Mouse (Mus musculus): Measurements from ENCODE around the gene Ripor2.

Ripor2 gene

DNA sequence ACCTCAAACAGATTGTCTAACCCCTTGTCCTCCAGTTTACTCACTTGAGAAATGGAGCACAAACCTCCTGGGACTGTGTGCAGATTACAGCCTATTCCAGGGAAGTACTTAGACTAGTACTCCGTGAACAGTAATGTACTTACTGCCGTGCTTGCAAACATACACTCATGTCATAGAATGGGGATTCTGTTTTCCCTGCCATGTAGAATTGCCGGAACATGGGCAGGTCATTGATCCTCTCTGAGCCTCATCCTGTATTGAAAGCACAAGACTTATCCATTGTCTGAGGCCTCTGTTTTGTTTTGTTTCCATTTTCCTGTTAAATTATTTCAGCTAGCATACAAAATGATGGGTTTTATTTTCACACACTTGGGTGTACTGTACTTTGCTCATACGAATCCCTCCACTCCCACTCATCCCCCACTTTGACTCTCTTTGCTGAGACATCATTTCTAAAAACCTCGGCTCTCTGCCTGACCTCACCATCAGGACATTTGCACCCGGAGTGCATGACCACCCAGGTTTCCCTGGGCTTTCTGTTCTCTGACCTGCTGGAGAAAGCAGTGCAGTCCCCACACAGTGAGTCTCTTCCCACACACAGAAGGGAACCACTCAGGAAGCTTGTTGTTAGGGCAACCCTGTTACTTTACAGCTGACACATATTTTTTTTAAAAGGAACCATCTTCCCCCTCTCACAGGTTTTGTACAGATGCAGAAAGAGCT lies 35.2 kb downstream of the Ripor2 start:
- no peak for DNase-seq (ENCODE audit: low spot score)

DNA sequence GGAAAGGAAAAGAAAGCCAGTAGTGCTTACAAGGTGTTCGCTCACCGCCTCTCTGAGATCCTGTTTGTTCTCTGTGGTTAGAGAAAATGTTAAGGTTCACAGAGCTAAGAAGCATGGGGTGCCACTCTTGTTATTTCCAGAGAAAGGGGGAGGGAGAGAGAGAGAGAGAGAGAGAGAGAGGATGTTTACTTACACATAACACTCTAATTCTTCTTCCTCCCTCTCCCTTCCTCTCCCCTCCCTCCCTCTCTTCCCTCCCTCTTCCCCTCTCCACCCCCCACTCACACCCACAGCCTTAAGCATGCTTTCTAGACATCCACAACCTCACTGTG lies 35.8 kb downstream of the Ripor2 start:
- no peak for DNase-seq (ENCODE audit: low spot score)

DNA sequence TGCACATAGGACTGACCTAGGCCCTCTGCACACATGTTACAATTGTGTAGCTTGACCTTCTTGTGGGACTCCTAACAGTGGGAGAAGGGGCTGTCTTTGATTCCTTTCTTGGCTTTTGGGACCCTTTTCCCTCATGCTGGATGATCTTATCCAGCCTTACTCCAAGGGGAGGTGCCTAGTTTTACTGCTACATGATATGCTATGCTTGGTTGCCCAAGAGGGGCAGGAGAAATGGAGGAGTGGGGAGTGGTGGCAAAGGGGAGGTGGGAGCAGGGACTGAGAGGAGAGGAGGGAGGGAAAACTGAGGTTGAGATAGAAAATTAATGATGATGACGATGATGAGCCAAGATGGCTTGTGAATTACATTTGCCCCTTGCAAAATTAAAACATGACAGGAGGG lies 37.7 kb downstream of the Ripor2 start:
- no peak for DNase-seq (ENCODE audit: low spot score)

DNA sequence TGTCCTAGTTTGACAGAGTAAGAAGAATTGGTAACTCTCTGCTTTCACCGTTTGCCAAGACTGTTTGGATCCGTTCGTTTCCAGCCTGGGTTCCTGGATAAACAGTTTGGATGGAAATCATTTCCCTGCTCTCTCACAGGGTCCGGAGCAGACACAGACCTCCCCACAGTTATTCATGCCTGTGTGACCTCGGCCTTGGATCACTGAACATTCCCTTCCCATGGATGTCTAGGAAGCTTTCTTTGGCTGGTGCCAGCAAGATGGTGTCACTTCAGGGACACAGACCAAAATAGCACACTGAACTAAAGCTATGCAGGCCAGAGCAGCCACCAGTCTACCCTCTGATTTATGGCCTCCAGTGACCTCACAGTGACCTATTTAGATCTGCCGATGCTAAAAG lies 38.5 kb downstream of the Ripor2 start:
- no peak for DNase-seq (ENCODE audit: low spot score)

DNA sequence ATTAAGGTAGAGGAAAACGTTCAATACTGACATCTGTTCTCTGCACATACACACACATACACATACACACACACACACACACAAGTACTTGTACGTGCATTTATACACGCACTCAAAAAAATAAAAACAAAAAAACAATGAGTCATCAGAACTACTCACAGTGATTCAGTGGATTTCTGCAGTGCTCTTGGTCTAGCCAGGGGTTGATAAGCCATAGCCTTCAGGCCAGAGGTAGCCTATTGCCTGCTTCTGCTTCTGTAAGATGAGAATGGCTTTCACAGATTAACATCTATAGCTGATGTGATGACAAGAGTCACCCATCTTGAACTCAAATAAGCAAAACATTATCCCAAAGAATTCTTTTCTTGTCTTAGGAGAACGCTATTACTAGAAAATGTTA lies 41.6 kb downstream of the Ripor2 start:
- no peak for DNase-seq (ENCODE audit: low spot score)

DNA sequence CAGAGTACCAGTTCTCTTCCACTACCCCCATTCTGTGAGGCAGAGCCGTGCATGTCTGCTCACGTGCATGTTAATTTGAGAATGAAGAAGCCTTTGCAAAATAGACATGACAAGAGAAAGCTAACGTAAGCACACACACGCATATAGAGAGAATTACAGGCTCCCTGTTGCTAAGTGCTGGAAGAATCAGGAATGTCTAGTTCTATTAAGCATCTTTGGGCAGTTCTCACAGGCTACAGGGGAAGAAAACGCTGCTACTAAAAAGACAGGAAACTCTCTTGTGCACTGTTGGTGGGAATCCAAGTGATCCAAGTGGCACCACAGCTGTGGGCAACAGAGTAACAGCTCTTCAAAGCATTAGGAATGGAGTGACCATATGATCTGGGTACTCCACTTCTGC lies 43.1 kb downstream of the Ripor2 start:
- DNase-seq (ENCODE audit: low spot score) = no peak

DNA sequence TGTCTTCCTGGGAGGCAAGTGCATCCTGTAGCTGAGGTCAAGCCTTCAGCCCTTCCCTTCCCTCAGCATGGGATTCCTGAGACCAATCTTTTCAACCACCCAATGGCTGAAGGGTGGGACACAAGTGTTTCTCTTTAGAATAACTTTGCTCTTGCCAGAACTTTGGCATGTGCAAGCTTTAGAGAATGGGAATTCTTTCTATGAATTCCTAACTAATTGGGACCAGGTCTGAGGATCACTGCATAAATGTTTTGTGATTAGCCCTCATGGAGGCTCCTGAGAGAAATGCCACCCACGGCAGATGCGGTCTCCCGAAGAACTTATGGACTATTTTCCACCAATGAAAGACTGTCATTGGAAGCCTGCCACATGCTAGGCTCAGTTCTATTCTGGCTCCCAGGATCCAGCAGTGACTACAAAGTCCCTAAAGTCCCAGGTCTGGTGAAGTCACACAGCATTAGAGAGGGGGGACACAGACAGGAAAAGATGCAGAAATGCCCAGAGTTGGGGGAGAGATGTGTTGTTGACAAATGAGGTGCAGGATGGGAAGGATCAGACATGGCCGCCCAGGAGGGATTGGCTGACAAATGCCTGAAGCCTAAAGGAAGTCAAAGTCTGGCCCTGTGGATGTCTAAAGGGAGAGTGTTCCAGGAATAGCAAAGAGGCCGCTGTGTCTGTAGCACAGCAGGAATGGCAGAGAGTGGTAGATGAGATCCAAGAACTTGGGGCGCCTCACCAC lies 44.9 kb downstream of the Ripor2 start:
- DNase-seq (ENCODE audit: low spot score) = no peak

DNA sequence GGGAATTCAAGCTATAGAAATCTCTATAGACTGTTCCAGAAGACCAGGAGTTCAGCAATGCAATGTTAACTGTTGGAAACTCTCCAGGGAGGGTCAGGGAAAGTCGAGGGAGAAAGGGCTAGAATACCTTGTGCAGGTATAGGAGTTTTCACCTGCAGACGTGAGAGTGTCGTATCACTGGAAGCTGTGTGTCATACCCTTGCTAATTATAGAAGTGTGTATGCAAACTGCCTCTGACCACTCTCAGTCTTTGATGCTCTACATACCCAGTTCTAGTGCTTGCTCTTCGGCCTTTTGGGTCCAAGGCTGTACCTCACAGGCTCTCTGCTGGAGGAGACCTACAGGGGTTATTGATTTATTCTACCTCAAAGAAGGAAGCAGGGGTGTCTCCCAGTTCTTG lies 46.2 kb downstream of the Ripor2 start:
- DNase-seq (ENCODE audit: low spot score) = no peak

DNA sequence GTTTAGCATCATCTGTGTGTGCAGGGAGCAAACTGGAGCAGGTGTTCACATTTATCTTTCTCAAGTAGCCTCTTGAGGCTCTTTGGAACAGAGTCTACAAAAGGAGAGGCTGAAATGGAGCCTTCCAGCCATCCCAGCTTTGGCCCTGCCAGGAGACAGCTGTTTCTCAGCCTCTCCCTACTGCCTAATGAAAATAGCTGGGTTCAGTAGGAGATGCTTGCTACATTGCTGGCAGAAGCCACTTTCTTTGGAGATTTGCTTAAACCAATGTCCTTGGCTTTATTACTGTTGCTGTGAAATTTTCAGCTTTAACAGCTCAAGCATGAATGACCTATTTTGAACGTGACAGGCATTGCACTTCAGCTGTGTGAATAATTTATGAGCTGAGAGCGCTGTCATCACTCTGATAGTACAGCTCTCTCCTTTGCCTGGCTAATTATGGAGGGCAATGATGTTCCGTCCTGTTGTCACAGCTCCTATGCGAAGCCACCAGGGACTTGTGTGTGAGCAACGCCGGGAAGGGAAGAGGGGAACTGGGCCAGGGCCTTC lies 47.2 kb downstream of the Ripor2 start:
- DNase-seq (ENCODE audit: low spot score) = no peak

DNA sequence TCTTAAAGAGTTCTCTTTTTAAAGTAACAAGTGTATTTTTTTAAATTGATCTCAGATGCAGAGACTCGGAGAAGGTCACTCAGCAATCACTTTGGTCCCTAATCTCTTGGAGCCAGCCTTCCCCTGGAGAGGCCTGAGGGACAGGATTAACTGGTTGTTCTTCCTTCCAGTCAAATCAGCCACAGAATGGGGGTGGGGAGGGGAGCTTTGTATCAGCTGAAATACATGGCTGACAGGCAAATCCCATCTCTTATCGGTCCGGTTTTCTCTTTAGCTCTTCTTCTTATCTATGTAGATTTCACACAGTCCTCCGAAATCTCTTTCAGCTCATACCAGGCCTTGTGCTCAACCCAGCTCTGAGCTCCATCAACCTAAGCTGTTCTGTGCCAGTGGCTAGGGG lies 48.4 kb downstream of the Ripor2 start:
- DNase-seq (ENCODE audit: low spot score) = no peak

DNA sequence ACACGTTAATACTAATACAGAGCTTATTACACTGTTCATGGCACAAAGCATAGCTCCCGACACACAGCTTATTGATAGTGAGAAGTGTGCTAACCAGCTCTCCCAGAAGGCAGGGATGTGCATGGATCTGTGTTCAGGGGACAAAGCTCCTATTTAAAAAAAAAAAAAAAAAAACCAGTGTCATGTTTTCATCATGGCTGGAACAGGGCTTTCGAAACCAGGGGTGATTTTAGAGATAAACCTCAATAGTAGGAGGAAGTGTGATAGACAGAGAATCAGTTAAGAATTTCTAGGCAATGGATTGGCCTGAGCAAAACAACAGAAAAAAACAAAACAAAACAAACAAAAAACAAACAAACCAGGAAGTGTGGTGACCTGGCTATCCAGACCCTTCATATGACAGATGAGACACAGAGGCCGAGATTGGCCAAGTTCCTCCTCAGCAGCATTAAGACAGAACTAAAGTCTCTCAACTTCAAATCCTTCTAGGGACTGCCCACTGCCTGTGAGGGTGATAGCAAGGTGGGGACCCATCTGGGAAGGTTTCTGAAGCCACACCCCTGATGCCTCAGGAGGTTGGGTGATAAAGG lies 51.1 kb downstream of the Ripor2 start:
- DNase-seq (ENCODE audit: low spot score) = no peak

DNA sequence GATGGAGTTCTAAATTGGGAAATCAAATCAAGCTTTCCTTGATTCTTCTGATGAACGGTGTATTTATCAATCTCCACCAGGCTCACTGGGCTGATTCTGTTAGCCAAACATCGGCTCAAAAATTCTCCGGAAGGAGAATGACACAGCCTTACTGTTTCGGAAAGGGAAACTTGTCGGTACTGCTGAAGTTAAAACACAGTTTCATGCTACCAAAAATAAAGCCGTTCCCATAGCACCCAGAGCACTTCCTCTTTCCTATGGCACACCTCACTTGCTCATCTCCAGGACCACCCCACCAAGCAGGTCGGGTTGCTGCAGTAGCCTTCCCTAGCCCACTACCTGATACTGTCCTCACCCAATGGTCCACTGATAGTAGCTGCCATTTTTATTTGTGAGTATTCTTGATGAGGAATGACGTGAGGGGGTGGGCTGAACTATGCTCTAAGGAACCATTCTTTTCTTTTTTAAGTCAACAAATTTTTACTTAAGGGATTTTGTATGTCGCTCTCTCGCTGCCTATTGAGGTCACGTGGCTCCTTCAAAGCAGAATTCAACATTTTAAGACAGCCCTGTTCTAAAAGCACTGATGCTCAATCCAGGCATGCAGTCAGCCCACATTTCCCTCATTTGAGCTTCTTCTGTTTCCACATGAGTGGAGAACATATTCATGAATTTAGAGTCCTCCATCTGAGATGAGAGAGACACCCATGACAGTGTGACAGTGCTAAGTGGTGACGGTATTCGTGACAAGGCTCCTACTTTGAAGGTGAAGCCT lies 52.5 kb downstream of the Ripor2 start:
- DNase-seq (ENCODE audit: low spot score) = no peak

DNA sequence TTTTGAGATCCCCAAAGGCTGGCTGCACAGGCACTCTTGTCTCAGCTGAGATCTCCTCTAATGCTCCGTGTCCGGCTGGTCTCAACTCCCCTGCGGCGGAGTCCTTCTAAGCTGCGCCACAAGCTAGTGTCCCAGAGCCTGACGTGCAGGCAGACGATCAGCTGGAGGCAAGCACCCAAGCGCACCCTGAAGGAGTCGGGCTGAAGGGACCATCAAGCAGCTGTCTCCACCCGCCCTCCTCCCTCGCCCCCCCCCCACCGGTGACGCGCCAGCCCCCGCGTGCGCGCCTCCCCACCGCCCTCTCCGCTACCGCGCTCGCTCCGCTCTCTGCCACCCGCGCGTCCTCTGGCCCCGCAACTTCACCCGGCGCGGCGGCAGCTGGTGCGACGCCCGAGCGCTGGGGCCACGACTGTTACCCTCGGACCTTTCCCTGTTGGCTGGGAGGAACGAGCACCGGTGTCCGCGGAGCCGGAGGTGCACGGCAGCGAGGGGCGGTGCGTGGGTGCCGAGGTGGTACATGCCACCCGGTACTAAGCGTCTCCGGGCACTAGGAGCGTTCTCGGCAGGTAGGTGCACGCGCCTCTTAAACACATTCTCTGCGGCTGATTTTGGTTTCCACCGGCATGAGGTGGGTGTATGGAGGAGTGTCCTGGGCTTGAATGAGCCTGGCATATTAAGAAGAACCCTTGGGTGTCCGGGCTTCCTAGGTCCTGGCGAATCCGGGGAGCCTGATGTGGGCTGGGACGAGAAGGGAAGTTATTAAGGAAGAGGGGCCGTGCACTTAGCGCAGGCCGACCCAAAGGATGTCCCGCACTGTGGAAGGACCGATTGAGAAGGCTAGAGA lies 56.6 kb downstream of the Ripor2 start:
- peak; percentile 41 for DNase-seq (ENCODE audit: low spot score)

DNA sequence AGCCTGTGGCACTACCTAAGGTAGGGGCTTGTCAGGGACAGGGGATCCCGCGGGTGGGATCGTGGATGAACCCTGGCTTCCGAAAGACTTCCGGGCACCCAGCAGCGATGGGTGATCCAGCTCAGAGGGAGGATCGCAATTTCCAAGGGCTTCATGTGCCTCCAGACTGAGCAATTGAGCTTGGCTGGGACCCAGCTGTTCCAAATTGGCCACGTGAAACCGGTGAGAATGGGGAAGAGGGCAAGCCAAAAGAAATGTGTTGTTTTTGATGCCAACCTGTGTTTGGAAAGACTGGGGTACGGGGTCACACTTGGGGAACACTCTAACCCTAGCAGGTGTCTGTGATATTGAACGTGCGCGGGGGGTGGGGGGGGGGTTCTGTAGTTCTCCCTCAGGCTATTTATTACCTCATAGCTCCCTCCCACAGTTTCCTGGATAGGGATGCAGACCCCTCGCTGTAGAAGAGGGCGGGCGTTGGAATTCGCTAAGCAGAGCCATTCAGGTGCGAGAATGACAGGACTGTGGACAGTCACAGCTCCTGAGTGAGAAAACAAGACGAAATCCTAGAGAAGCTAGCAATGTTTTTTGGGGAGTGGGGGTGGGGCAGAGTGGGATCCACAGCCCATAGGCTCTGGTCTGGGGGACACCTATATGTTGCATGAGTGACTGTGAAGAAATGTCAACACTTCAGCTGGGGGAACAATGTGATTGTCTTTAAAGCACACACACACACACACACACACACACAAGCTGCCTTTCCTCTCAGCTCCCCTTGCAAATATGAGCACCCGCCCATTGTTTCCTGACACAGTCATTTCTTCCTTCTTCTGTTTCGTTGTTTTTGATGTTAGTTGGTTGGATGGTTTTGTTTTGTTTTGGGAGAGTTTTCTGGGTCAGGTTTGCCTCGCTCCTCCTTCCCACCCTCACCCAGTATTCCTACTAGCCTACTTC lies 57.5 kb downstream of the Ripor2 start:
- DNase-seq (ENCODE audit: low spot score) = peak; percentile 17

DNA sequence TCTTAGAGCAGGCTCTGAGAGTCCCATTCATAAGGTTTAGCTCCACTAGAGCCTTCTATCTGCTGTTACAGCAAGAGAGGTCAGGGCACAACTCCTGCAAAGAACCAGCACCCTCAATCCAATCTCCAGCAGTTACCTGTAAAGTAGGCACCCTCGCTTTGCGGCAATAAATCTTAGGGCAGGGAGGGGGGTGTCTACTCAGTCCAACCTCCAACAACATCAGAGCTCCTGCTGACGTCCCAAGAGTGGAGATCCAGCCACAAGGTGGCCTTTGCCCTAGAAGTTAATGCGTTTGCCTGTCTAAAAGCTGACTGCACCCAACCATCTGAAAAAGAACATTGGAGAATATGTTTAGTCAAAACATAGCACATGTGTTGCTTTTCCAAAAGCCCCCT lies 58.2 kb downstream of the Ripor2 start:
- no peak for DNase-seq (ENCODE audit: low spot score)

DNA sequence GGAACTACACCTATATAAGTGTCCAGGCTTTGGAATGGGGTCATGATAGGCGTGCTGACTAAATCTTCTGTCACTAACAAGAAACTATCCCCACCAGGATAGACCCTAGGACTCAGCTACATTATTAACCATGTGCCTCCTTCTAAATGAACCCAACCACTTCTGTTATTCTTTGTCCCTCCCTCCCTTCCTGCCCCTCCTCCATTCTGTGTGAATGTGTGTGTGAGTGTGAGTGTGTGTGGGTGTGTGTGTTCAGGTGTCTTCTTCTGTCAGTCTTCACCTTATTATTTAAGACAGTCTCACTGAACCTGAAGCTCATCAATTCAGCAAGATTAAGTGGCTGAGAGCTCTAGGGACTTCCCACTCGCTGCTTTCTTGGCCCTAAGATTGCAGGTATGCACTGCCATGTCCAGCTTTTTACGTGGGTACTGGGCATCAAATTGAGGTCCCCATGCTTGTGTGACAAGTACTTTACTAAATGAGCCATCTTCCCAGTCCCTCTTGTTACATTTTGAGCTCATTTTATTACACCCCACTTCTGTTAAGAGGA lies 58.9 kb downstream of the Ripor2 start:
- DNase-seq (ENCODE audit: low spot score) = no peak

DNA sequence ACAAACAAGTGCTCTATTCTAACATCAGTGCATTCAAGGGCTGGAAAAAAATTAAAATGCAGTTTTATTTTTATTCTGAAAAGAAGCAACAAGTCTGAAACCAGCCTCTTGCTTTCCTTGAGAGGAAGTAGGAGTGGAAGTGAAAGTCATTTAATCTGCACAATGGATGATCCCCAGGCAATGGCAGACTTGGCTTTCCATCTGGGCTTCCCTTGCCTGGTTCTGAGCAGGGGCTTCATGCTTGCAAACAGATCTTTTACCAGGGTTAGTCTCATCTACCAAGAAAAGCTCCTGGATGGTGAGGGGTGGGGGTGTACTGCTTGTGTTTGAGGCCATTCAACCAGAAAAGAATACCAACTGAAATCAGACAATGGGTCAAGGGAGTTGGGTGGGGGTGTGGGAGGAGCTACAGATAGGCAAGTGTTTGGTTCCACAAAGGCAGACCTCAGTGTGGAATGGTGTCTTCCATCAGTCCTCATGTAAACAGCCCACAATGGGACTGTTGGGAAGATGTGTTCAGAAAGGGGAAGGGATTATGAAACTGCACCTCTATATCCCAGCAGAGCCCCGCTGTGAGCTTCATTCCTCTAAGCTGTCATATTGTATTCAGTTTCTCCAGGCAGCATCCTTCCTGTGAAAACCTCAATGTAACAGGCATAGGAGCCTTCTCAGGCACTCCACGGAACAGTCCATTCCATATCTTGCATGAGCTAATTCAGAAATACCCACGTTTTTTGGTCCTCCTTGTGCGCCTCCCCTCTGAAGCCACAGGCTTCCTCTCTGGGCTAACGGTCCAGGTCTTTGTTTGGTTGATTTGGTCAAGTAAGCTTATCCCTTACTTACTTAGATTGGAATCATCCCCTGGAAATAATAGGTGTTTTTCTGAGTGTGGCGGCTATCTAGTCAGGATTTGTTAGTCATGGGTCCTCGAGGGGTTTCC lies 59.8 kb downstream of the Ripor2 start:
- no peak for DNase-seq (ENCODE audit: low spot score)

DNA sequence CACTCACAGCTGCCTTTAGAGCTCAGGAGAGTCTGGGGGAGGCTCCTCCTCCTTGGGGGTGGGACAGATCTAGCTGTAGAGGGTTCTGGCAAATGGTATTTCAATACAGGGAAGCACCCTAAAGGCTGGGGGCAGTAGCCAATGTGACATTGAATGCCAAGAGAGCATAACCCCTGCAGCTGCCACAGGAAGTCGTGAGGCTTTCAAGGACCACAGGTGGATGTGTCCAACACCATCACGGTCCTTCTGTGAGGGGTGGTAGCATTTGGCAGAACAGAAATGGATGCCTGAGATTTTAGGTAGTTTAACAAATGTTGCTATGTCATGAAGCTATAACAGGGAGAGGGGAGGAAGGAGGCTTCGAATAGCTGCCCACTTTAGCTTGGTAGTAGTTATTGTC lies 63.2 kb downstream of the Ripor2 start:
- no peak for DNase-seq (ENCODE audit: low spot score)

DNA sequence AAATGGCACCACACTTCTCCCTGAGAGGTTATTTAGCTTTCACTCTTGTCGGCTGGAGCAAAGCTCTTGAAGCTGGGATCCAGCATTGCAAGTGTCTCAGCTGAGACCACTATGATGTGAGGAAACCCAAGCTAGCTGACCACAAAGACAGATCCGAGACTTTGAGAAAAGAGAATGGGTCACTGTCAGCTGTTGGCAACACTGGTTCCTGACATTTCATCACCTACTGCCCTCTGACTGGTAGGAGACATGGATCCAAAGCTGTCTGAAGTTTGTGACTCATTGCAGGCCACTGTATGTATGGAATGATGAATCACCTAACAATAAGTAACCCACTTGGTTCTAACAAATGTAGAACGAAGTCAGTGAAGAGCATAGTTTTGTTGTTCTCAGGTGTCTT lies 64.3 kb downstream of the Ripor2 start:
- DNase-seq (ENCODE audit: low spot score) = no peak
